Mouse (Mus musculus): Measurements from ENCODE around the gene Ercc6.

Ercc6 gene

DNA sequence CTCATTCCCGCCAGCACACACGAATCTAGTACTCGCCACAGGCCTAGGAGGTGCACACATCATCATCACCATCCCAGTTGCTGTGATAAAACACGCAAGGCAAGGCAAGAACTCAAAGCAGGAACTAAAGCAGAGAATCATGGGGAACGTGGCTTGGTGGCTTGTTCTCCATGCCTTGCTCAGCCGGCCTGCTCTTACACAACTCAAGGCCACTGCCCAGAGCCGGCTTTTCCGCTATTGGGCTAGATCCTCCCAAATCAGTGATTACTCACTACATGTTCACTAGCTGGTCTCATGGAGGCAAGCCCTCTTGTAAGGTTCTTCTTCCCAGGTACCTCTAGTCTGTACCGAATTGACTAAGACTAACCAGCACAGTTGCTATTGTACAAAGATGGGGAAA lies 70.4 kb downstream of the Ercc6 start:
- DNase-seq = no peak

DNA sequence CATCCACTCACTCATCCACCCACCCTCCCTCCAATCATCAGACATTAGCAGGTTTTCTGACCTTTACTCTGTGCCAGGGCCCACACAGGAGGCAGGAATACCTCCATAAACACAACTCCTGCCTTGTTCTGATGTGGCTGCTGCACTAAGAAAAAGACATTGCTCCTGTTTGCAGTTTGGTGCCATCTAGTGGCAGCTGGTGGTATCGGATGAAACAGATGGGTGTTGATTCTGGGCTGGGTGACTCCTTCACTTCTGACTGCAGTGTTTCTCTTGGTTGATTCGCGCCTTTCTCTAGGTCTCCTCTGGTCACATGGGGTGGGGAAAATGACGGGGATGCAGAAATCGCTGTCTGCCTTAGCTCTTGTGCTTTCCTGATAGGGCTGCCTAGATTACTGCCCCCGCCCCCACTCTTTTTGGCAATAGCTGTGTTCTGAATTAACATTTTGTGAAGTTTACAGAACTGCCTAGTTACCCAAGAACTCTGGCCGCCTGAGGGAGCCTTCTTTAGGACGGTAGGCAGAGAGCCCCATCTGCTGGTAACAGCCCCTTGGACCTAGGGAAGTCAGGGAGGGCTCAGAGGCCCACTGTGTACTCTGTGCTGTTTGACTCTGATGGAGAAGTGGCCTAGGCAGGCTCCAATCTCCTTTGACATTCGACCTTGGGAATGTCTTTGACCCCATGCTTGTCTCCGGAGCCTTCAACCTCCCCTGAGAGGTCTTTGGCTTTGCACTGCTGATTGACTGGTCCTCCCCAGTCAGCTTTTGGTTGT lies 73.9 kb downstream of the Ercc6 start:
- peak; percentile 86 for DNase-seq

DNA sequence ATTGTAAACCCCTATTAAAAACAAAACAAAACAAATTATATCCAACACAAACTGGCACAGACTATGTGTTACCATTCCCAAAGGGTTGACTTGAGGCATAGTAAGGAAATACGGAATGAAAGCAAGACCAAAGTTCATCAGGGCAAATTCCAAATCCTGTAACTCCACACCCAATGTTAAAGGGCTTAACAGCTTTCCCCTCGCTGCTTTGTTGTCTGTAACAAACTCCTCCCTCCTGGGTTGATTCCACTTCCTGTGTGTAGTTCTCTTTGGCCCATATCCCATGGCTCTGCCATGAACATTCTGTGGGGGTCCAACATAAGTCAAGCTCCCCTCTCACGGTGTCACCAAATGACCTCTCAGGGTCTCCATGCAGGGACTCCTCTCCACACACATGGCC lies 77.1 kb downstream of the Ercc6 start:
- DNase-seq = no peak

DNA sequence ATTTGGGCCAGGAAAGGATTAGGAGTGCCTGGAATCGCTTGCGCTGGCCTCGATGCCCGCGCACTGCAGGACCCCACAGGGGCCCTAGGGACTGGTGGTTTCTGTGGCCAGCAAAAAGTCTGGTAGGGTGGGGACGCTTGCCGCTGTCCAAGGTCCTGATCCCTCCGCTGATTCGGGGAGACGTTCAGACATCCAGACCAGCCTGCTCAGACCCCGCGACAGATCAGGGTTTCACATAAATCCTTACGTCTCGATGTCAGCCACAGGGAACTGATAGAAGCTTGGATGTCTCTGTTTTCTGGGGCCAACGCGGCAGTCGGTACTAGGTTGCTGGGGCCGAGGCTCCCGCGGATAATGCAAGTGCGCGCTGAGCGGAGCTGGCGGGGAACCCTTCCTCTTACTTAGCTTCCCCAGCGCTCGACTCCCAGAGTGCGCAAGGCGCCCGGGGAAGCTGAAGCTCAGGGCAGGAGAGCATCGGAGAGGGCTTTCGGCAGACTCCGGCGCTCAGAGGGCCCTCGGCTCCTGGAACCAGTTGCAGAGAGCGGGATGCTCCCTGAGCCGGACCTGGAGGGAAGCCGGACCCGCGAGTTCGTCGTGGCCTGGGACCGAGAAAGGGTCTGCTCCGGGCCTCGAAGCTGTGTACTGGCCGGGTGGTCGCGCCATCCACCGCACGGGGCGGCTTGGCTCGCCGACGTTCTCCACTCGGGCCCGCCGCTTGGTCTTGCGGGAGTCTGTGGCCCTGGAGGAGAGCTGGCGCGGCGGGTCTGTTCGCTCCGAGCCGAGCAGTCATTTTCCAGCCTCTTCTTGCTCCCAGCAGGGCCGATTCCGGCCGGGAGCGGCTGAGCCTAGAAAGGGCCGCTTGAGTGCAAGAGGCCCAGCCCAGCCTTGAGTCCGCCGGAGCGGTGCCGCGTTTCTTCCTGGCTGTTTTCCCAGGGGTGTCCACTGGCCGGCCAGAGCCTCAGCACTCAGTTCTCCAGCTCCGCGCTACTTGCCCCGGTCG lies 84.2 kb downstream of the Ercc6 start:
- peak; percentile 91 for DNase-seq

DNA sequence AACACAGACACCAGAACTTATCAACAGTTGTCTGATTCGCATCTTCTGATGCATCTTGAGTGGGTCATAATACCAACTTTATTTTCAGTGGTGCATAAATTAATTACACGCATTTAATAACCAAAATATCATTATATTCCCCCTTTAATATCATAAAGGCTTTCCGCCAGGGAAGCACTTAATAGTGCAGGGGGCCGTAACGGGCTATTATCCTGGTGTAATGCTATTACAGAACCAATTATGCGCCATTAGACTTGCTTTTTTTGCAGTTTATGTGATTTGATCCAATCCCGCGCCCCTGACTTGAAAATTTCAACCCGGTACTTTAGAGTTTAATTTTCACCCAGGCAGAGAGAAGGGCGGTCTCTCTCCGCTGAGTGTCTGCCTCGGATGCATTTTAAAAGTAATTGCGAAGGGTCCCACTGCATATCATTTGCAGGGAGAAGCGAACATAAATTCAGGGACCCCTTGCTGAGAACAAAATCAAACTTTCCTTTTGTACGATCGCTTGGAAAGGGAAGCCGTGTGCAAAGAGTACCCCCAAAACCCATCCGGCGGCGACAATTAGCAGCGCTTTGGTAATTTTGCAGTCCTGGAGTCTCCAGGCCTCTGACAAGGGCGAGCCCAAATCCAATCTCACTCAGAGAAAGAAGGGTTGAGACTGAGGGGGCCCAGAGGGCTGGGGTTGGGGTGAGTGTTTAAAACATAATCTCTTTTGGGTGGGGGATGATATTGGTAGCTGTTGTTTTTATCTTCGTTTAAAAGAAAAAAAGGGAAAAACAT lies 85.3 kb downstream of the Ercc6 start:
- DNase-seq = no peak

DNA sequence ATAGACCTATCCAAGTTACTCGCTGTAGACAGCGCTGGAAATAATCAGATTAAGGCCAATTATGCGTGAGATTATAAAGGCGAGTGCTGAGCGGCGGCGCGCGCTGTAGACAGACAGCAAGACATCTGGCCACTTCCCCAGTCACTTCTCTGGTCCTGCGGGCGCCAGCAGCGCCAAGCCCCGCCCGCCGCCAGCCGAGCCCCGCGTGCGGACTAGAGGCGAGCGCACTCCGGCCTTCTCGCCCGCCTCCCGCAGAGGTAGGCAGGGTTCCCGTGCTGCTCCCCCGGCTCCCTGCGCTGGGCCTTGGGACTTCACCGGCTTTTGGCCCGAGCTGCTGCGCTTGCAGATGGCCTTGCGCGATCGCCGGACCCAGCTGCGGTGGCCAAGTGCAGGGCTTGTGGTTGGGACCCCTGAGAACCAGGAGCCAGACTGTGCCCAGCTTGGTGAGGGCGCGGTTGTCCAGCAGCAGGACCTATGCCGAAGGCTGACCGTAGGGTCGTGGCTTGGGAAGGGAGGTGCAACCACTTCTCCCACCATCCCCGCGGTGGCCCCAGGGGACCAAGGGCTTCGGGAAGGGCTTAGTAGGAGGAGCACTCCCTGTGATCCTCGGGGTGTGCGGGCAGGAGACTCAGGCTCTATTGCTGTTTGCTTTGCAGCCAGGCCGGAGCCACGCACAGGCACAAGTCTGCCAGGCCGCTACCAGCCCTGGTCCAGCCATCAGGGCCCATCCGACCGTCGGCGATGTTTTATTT lies 86.1 kb downstream of the Ercc6 start, which contains the start of gene Prrxl1:
Gene Prrxl1 (plus strand): TSS at position 118 of the 752 bp plus-strand sequence.
- peak; percentile 29 for DNase-seq

DNA sequence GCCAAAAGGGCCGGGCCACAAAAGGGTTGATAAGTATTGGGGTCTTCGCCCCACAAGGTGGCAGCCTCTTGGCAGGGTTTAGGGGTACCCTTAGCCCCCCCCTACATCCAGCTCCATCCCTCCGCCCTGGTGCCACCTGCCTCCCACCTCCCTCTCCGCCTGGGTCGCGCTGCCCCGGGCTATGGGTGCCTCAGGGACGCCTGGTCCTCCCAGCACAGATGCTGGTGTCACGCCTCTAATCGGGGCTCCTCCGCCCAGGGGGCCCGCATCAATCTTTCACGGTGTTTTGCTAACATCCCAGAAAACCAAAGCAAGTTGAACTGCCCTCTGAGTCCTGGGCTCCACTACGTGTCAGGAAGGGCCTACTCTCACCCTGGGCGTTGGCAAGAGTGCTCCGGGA lies 86.8 kb downstream of the Ercc6 start:
- DNase-seq = no peak

DNA sequence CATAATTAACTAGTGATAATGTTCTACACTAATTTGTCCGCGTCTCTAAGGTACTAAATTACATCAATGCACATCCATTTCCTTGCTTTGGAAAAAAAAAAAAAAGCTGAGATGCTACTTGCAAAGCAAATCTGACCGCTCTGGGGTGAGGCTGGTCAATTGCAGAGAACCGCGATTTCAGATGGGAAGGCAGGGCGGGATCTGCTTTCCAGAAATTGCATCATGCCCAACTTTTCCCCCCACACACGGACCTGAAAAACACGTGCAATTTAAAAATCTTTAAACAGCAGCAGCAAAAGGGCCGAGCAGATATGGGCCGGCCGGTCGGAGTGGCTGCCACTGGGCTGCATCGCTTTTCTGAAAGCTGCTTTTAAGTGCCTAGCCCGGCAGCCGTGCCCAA lies 92.2 kb downstream of the Ercc6 start:
- no peak for DNase-seq

DNA sequence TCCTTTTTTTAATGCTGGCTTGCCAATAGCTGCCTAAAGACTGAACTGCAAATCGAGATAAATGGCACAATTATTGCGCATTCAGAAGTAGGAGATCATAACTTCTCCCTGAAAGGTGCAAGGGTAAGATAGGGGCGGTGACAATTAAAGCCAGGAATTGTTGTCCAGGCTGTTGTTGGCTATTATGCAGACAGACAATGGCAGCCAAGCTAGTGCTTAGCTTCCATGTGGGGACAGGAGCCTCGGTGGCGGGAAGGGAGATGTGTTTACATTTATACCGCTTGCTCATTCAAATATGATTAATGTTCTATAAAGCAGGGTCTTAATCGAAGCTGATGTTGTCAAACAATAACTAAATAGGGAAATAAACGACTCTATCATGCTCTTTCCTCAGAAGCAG lies 93.0 kb downstream of the Ercc6 start:
- no peak for DNase-seq

DNA sequence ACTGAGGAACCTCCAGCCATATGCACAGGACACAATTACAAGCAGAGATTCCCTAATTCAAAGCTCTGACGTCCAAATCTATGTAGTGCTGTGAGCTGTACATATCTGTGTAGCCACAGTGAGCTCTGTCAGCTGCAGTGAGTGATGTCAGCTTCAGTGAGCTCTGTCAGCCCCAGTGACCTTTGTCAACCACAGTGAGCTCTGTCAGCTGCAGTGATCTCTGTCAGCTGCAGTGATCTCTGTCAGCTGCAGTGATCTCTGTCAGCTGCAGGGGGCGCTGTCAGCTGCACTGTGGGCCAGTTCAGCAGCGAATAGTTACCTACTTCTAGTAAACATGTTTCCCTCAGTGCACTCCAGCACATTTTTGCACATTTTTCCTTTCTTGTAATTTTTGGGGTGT lies 96.1 kb downstream of the Ercc6 start:
- DNase-seq = peak; percentile 77

DNA sequence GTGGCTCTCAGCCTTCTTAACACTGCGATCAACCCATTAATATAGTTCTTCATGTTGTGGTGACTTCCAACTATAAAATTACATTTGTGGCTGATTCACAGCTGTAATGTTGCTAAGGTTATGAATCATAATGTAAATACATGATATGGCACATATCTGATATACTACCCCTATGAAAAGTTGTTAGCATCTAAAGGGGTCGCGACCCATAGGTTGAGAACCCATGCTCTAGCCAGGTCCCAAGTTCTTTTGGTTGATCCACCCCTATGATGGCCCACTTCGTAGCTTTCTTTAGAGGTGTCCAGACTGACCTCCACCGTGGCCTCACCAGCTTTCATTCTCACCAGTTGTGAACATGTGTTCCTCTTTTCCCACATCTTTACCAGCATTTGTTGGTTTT lies 103.9 kb downstream of the Ercc6 start:
- no peak for DNase-seq

DNA sequence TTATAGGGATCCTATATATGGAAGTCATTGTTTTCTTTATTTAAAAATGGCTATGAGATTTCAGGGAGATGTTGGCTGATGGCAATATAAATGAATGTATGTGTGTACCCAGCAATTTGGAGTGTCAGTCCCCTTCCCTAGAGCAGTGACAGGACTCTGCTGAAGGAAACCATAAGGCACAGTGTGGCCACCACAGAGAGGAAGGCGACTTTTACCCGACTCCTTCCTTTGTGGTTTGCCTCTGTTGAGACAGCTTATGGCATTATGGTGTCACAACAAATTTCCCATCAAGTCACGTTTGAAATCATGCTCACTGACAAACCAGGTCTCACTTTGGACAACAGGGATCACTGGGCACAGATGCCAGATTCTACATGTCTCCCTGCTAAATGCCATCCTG lies 110.9 kb downstream of the Ercc6 start:
- DNase-seq = no peak

DNA sequence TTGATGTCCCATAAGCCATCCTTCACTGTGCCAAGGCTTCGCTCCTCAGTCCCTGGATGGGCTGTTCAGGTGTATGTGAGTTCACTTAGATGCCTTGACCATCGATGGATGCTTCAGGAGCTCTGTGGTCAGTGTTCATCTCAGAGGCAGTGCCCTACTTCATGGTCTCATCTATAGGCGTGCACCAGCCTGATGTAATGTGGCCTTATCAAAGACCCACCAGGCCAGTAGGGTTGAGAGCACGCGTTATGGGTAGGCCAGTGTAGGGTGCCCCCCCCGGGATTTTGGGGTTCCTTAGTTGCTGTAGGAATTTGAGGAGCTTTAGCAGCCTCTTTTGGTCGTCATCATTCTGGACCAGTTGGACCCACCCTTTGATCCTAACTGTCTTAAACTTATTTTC lies 111.5 kb downstream of the Ercc6 start:
- DNase-seq = no peak

DNA sequence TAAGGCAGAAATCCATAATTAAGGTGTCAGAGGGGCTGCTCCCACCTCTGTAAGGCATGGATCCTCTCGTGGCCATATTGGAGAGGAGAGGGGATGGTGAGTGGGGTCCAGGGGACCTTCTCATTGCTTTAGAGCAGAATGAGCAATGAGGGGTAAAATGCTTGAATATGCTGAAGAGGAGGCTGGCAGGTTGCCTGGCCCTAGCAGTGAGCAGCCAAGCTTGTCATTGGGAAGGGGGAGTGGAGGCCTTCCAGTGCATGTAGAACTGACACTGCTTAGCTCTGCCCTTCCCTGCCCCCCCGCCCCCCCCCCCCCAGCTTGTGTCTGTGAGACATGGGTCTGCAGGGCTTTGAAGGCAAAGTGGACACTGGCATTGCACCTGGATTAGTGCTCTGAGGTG lies 114.0 kb downstream of the Ercc6 start:
- peak; percentile 30 for DNase-seq

DNA sequence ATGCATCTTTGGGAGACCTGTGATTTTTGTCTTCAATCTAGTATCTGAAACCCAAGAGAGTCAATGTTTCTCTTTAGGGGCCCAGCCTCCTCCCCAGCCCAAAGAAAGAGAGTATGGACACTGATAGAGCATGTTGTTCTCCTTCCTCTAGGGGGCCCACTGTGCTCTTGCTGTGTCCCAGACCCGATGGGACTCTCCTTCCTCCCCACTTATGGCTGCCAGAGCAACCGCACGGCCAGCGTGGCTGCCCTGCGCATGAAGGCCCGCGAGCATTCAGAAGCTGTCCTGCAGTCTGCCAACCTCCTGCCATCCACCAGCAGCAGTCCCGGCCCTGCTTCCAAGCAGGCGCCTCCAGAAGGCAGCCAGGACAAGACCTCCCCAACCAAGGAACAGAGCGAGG lies 115.3 kb downstream of the Ercc6 start:
- DNase-seq = peak; percentile 14

Measured in kidney, postnatal 10 days (tissue).